Mouse (Mus musculus) midbrain, embryonic 16.5 days (tissue): ENCODE measurements around the gene Cux1. TPM values are rescaled to one million over a fixed set of nuclear protein-coding genes. Genes with fewer than 3 reads are reported as not detected.
A peak's percentile ranks its signal among the peaks of the same experiment; 100 is the strongest.

Source experiments
- ATAC-seq: fragments of 200-750 bp; cut with Nextera tagmentation; 2 replicates; pipeline ENCODE4 v1.8.0; 2017; ENCODE audit warnings: moderate TSS enrichment
- H3K27ac ChIP-seq: fragments of 300-500 bp; sonication (generic); 2 replicates; pipeline ENCODE4 v1.5.1; 2014; ENCODE audit warnings: mild to moderate bottlenecking, low read length, mixed read lengths
- H3K27me3 ChIP-seq: fragments of 300-500 bp; sonication (generic); 2 replicates; pipeline ENCODE4 v1.6.1; 2014; ENCODE audit warnings: low read depth, low read length, mixed read lengths; ENCODE audit not compliant: control insufficient read depth, insufficient read depth
- H3K36me3 ChIP-seq: fragments of 300-500 bp; sonication (generic); 2 replicates; pipeline ENCODE4 v1.6.1; 2014; ENCODE audit warnings: mild to moderate bottlenecking, low read length, moderate library complexity, mixed read lengths; ENCODE audit not compliant: control insufficient read depth, insufficient read depth
- H3K4me1 ChIP-seq: fragments of 300-500 bp; sonication (generic); 2 replicates; pipeline ENCODE4 v1.6.1; 2014; ENCODE audit warnings: mild to moderate bottlenecking, low read length, mixed read lengths; ENCODE audit not compliant: control insufficient read depth, insufficient read depth
- H3K4me2 ChIP-seq: fragments of 300-500 bp; sonication (generic); 2 replicates; pipeline ENCODE4 v1.6.1; 2014; ENCODE audit warnings: mild to moderate bottlenecking, low read length, mixed read lengths
- H3K4me3 ChIP-seq: fragments of 300-500 bp; sonication (generic); 2 replicates; pipeline ENCODE4 v1.5.1; 2014; ENCODE audit warnings: low read depth, mild to moderate bottlenecking, low read length, moderate library complexity, mixed read lengths
- H3K9ac ChIP-seq: fragments of 300-500 bp; sonication (generic); 2 replicates; pipeline ENCODE4 v1.6.1; 2014; ENCODE audit warnings: low read depth, low read length, mixed read lengths
- H3K9me3 ChIP-seq: fragments of 300-500 bp; sonication (generic); replicated peaks from 2 replicates; pipeline ENCODE4 v1.6.1; 2014; ENCODE audit warnings: mild to moderate bottlenecking, low read length, mixed read lengths; ENCODE audit not compliant: control insufficient read depth, poor library complexity, severe bottlenecking
- WGBS: fragments of 180-500 bp; shearing (Covaris S2); extraction: QIAGEN DNeasy Blood & Tissue Kit; methylation state at CpG from one replicate; pipeline ENCODE4 v1.1.7; 2014; 5-methylcytosine and 5-hydroxymethylcytosine counted together
- polyA plus RNA-seq: library from polyadenylated mRNA; unstranded; fragments of >200 nt; fragmentation: Nextera tagmentation; extraction: Ambion mirVana; gene quantifications from 2 replicates; pipeline ENCODE4 v1.2.1, GENCODE M21; 2015

The Cux1 gene
- polyA plus RNA-seq, result 109 and 117 TPM in 2 replicates

- H3K27ac ChIP-seq, result peak within 1 kb of the TSS; percentile 97
- peak within 1 kb of the TSS; percentile 96 for H3K9ac ChIP-seq
- peak within 1 kb of the TSS; percentile 93 for H3K4me2 ChIP-seq
- peaks cover 34% of the 10 kb centered on the region for H3K4me1 ChIP-seq
- H3K36me3 ChIP-seq, result no peaks in the 10 kb centered on the region
- H3K4me3 ChIP-seq, result peak within 1 kb of the TSS; percentile 99
- under 1% methylated on average over 52 of the region's 103 CpGs for WGBS
- peaks cover 9% of the 10 kb centered on the region for H3K27me3 ChIP-seq
- H3K9me3 ChIP-seq, result no peaks in the 10 kb centered on the region
- peak; percentile 92 for ATAC-seq
Measured at GRCm38 (mm10) chr5:136567176-136568025, at the start of gene Cux1. Cux1 (minus strand) TSS chr5:136567490.

- Histone ChIP-seq H3K27ac (no peak overlapping the region), H3K9me3 (no peaks in the 10 kb centered on the region), H3K36me3 (no peaks in the 10 kb centered on the region), H3K4me2 (no peak overlapping the region), H3K27me3 (no peaks in the 10 kb centered on the region), H3K9ac (no peak overlapping the region), H3K4me1 (no peaks in the 10 kb centered on the region), H3K4me3 (no peak overlapping the region)
- no peak for ATAC-seq
- 87% methylated on average over 1 of the region's 1 CpGs for WGBS
Measured at GRCm38 (mm10) chr5:136612391-136612790, 45.1 kb upstream of the Cux1 start.

- no peaks in the 10 kb centered on the region for H3K4me1 ChIP-seq
- WGBS, result 45% methylated on average over 6 of the region's 6 CpGs
- no peak for ATAC-seq
- no peak overlapping the region for H3K4me2 ChIP-seq
- H3K9ac ChIP-seq, result no peak overlapping the region
- no peaks in the 10 kb centered on the region for H3K36me3 ChIP-seq
- H3K27ac ChIP-seq, result no peak overlapping the region
- no peak overlapping the region for H3K4me3 ChIP-seq
- H3K9me3 ChIP-seq, result no peaks in the 10 kb centered on the region
- H3K27me3 ChIP-seq, result no peaks in the 10 kb centered on the region
Measured at GRCm38 (mm10) chr5:136608814-136609434, 41.6 kb upstream of the Cux1 start.

- no peak for ATAC-seq
- H3K4me3 ChIP-seq, result no peak overlapping the region
- no peak overlapping the region for H3K27ac ChIP-seq
- H3K9ac ChIP-seq, result no peak overlapping the region
- H3K27me3 ChIP-seq, result no peaks in the 10 kb centered on the region
- H3K36me3 ChIP-seq, result no peaks in the 10 kb centered on the region
- H3K4me1 ChIP-seq, result no peaks in the 10 kb centered on the region
- no peaks in the 10 kb centered on the region for H3K9me3 ChIP-seq
- WGBS, result 88% methylated on average over 11 of the region's 11 CpGs
- no peak overlapping the region for H3K4me2 ChIP-seq
Measured at GRCm38 (mm10) chr5:136605144-136605543, 37.9 kb upstream of the Cux1 start.

- Histone ChIP-seq H3K4me1 (no peaks in the 10 kb centered on the region), H3K27ac (no peak overlapping the region), H3K9ac (no peak overlapping the region), H3K4me3 (no peak overlapping the region), H3K27me3 (no peaks in the 10 kb centered on the region), H3K4me2 (no peak overlapping the region), H3K36me3 (no peaks in the 10 kb centered on the region), H3K9me3 (no peaks in the 10 kb centered on the region)
- 71% methylated on average over 13 of the region's 13 CpGs for WGBS
- no peak for ATAC-seq
Measured at GRCm38 (mm10) chr5:136603176-136603964, 36.1 kb upstream of the Cux1 start.

- no peaks in the 10 kb centered on the region for H3K9me3 ChIP-seq
- no peak overlapping the region for H3K4me2 ChIP-seq
- H3K4me3 ChIP-seq, result no peak overlapping the region
- no peak for ATAC-seq
- 77% methylated on average over 5 of the region's 5 CpGs for WGBS
- no peaks in the 10 kb centered on the region for H3K4me1 ChIP-seq
- no peaks in the 10 kb centered on the region for H3K27me3 ChIP-seq
- H3K9ac ChIP-seq, result no peak overlapping the region
- H3K36me3 ChIP-seq, result no peaks in the 10 kb centered on the region
- H3K27ac ChIP-seq, result no peak overlapping the region
Measured at GRCm38 (mm10) chr5:136600511-136600910, 33.2 kb upstream of the Cux1 start.

- H3K27ac ChIP-seq, result no peak overlapping the region
- no peak overlapping the region for H3K4me3 ChIP-seq
Measured at GRCm38 (mm10) chr5:136594896-136595540, 27.7 kb upstream of the Cux1 start.

GRCm38 (mm10) chr5:136591816-136592499, 24.7 kb upstream of the Cux1 start:
- Histone ChIP-seq H3K36me3 (no peaks in the 10 kb centered on the region), H3K4me3 (no peak overlapping the region), H3K4me1 (no peaks in the 10 kb centered on the region), H3K9ac (no peak overlapping the region), H3K9me3 (no peaks in the 10 kb centered on the region), H3K27ac (no peak overlapping the region), H3K4me2 (no peak overlapping the region), H3K27me3 (no peaks in the 10 kb centered on the region)
- ATAC-seq, result no peak
- 91% methylated on average over 8 of the region's 8 CpGs for WGBS

More at GRCm38 (mm10) chr5:136594896-136595540, 27.7 kb upstream of the Cux1 start:
- Histone ChIP-seq H3K9ac (no peak overlapping the region), H3K27me3 (no peaks in the 10 kb centered on the region), H3K4me2 (no peak overlapping the region), H3K4me1 (no peaks in the 10 kb centered on the region), H3K9me3 (no peaks in the 10 kb centered on the region), H3K36me3 (no peaks in the 10 kb centered on the region)
- ATAC-seq, result no peak
- 64% methylated on average over 8 of the region's 8 CpGs for WGBS
